Mouse (Mus musculus): ENCODE measurements around the gene Snw1. TPM values are rescaled to one million over a fixed set of nuclear protein-coding genes. Genes with fewer than 3 reads are reported as not detected.
A peak's percentile ranks its signal among the peaks of the same experiment; 100 is the strongest.
"Not testable (repeated sequence)": the region's sequence is repeated elsewhere in the genome, so short reads cannot be mapped to it uniquely, and the experiment has no call there.

Gene Snw1
- 41.7 TPM for polyA plus RNA-seq (2012; fragmentation: generic; extraction: Trizol)
- long read RNA-seq, experiment 1, full-length matches to known transcripts, result 58 of 88 reads
- long read RNA-seq, experiment 1, partial matches to known transcripts, result 29 of 88 reads
- long read RNA-seq, experiment 1, other reads (novel, unspliced or antisense), result 1 of 88 reads
- long read RNA-seq, experiment 2, transcript Snw1-201 (14 exons, 2,232 nt), result major isoform, 76 of 97 reads
- long read RNA-seq, experiment 2, partial matches to known transcripts, result 12 of 97 reads
- long read RNA-seq, experiment 2, other reads (novel, unspliced or antisense), result 9 of 97 reads

- H3K27me3 ChIP-seq (ENCODE audit: control insufficient read depth, insufficient read depth, insufficient read length), result no peaks in the 10 kb centered on the region
- H3K36me3 ChIP-seq (ENCODE audit: control insufficient read depth, insufficient read depth), result peaks cover 27% of the 10 kb centered on the region
- H3K4me3 ChIP-seq (ENCODE audit: insufficient read depth, poor library complexity, severe bottlenecking), result peak within 1 kb of the TSS; percentile 92
- H3K79me2 ChIP-seq (ENCODE audit: control insufficient read depth, insufficient read depth), result peaks cover 47% of the 10 kb centered on the region
- TF ChIP-seq MAX (IDR thresholded peaks at IDR 0.05), result peak; percentile 50
- TF ChIP-seq CTCF (IDR thresholded peaks at IDR 0.05; ENCODE audit: control insufficient read depth, insufficient read depth, insufficient read length), result no peak
- peak within 1 kb of the TSS; percentile 82 for H3ac ChIP-seq (ENCODE audit: control insufficient read depth, insufficient read length, low read depth)
- H3K79me3 ChIP-seq (ENCODE audit: low read depth), result peaks cover 31% of the 10 kb centered on the region
These were observed at the start of gene Snw1 for GRCm38 (mm10) chr12:87471964-87472786. Gene Snw1, minus strand, starts transcription at chr12:87472274.

- H3K36me3 ChIP-seq (ENCODE audit: control insufficient read depth, insufficient read depth); H3K79me3 ChIP-seq (ENCODE audit: low read depth); H3ac ChIP-seq (ENCODE audit: control insufficient read depth, insufficient read length, low read depth); H3K27me3 ChIP-seq (ENCODE audit: control insufficient read depth, insufficient read depth, insufficient read length); H3K79me2 ChIP-seq (ENCODE audit: control insufficient read depth, insufficient read depth); H3K4me3 ChIP-seq (ENCODE audit: insufficient read depth, poor library complexity, severe bottlenecking): not testable (repeated sequence)
These were observed 47.5 kb upstream of the Snw1 start for GRCm38 (mm10) chr12:87519616-87520015.

GRCm38 (mm10) chr12:87514016-87514415 lies 41.9 kb upstream of the Snw1 start, which contains the start of gene Gm8300:
Gene Gm8300, plus strand, starts transcription at chr12:87514316.
- not testable (repeated sequence) for H3K36me3 ChIP-seq (ENCODE audit: control insufficient read depth, insufficient read depth); H3K27me3 ChIP-seq (ENCODE audit: control insufficient read depth, insufficient read depth, insufficient read length); H3ac ChIP-seq (ENCODE audit: control insufficient read depth, insufficient read length, low read depth); H3K79me2 ChIP-seq (ENCODE audit: control insufficient read depth, insufficient read depth); H3K79me3 ChIP-seq (ENCODE audit: low read depth); H3K4me3 ChIP-seq (ENCODE audit: insufficient read depth, poor library complexity, severe bottlenecking)

DNA sequence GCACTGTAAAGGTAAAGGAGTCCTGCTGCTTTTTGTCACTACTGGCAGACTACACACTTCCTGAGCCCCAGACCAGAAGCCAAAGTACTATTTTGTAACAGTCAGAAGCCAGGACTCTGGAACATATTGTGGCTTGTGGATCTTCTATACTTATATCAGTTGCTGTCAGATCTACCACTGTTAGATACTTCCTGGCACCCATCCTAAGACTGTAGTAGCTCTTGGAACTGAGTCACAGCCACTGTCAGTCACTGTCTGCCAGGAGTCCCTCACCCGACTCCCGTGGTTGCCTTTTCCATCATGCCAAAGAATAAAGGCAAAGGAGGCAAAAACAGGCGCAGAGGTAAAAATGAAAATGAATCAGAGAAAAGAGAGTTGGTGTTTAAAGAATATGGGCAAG lies 22.3 kb upstream of the Snw1 start, which contains the start of gene Gm5788:
Gm5788 (plus strand) TSS at position 301 of the 400 bp plus-strand sequence.
- not testable (repeated sequence) for H3ac ChIP-seq (ENCODE audit: control insufficient read depth, insufficient read length, low read depth); H3K36me3 ChIP-seq (ENCODE audit: control insufficient read depth, insufficient read depth); H3K4me3 ChIP-seq (ENCODE audit: insufficient read depth, poor library complexity, severe bottlenecking); H3K27me3 ChIP-seq (ENCODE audit: control insufficient read depth, insufficient read depth, insufficient read length); H3K79me3 ChIP-seq (ENCODE audit: low read depth); H3K79me2 ChIP-seq (ENCODE audit: control insufficient read depth, insufficient read depth)

- not testable (repeated sequence) for H3K79me2 ChIP-seq (ENCODE audit: control insufficient read depth, insufficient read depth); H3K36me3 ChIP-seq (ENCODE audit: control insufficient read depth, insufficient read depth); H3K79me3 ChIP-seq (ENCODE audit: low read depth); H3K4me3 ChIP-seq (ENCODE audit: insufficient read depth, poor library complexity, severe bottlenecking); H3ac ChIP-seq (ENCODE audit: control insufficient read depth, insufficient read length, low read depth); H3K27me3 ChIP-seq (ENCODE audit: control insufficient read depth, insufficient read depth, insufficient read length)
These were observed 16.6 kb upstream of the Snw1 start for GRCm38 (mm10) chr12:87488683-87489082.

- H3K4me3 ChIP-seq (ENCODE audit: insufficient read depth, poor library complexity, severe bottlenecking); H3K36me3 ChIP-seq (ENCODE audit: control insufficient read depth, insufficient read depth); H3K27me3 ChIP-seq (ENCODE audit: control insufficient read depth, insufficient read depth, insufficient read length); H3K79me3 ChIP-seq (ENCODE audit: low read depth); H3ac ChIP-seq (ENCODE audit: control insufficient read depth, insufficient read length, low read depth); H3K79me2 ChIP-seq (ENCODE audit: control insufficient read depth, insufficient read depth): not testable (repeated sequence)
These were observed 10.4 kb upstream of the Snw1 start for GRCm38 (mm10) chr12:87482482-87482881.

- Histone ChIP-seq H3K79me3 (ENCODE audit: low read depth) (peaks cover 23% of the 10 kb centered on the region), H3K4me3 (ENCODE audit: insufficient read depth, poor library complexity, severe bottlenecking) (no peak overlapping the region), H3K27me3 (ENCODE audit: control insufficient read depth, insufficient read depth, insufficient read length) (no peaks in the 10 kb centered on the region), H3K79me2 (ENCODE audit: control insufficient read depth, insufficient read depth) (peaks cover 23% of the 10 kb centered on the region), H3ac (ENCODE audit: control insufficient read depth, insufficient read length, low read depth) (no peak overlapping the region), H3K36me3 (ENCODE audit: control insufficient read depth, insufficient read depth) (peaks cover 7% of the 10 kb centered on the region)
- no peak for TF ChIP-seq MYOG (IDR thresholded peaks at IDR 0.05; ENCODE audit: control insufficient read depth, extremely low read depth, insufficient read length)
- no peak for TF ChIP-seq MAX (IDR thresholded peaks at IDR 0.05)
- TF ChIP-seq CEBPB (IDR thresholded peaks at IDR 0.05; ENCODE audit: low read depth), result no peak
- no peak for TF ChIP-seq FOSL1 (IDR thresholded peaks at IDR 0.05; ENCODE audit: insufficient read depth, low read length, poor library complexity, severe bottlenecking)
- TF ChIP-seq CTCF (IDR thresholded peaks at IDR 0.05; ENCODE audit: control insufficient read depth, insufficient read depth, insufficient read length), result no peak
- TF ChIP-seq USF1 (IDR thresholded peaks at IDR 0.05; ENCODE audit: low read depth), result no peak
- no peak for TF ChIP-seq MYOD1 (IDR thresholded peaks at IDR 0.05; ENCODE audit: control insufficient read depth, insufficient read length, low read depth)
These were observed 2.7 kb upstream of the Snw1 start for GRCm38 (mm10) chr12:87474756-87475155.

All from C2C12 (cell line).